Mouse (Mus musculus) heart, postnatal 0 days (tissue): ENCODE results near the gene Astn2. TPM values are rescaled to one million over a fixed set of nuclear protein-coding genes. Genes with fewer than 3 reads are reported as not detected.

Experiments
- ATAC-seq: fragments of 200-750 bp; cut with Nextera tagmentation; 2 replicates; pipeline ENCODE4 v1.8.0; 2017; ENCODE audit warnings: low read depth, moderate number of reproducible peaks, moderate library complexity; ENCODE audit not compliant: insufficient read depth
- DNase-seq: peaks from one replicate; pipeline ENCODE4 v3.0.0-alpha.2; 2016; ENCODE audit warnings: low spot score
- H3K27ac ChIP-seq: fragments of 300-500 bp; sonication (generic); 2 replicates; pipeline ENCODE4 v1.5.1; 2014; ENCODE audit warnings: low read depth, mild to moderate bottlenecking
- H3K27me3 ChIP-seq: fragments of 300-500 bp; sonication (generic); 2 replicates; pipeline ENCODE4 v1.6.1; 2014; ENCODE audit warnings: low read length, mixed read lengths; ENCODE audit not compliant: control insufficient read depth, insufficient read depth
- H3K36me3 ChIP-seq: fragments of 300-500 bp; sonication (generic); replicated peaks from 2 replicates; pipeline ENCODE4 v1.6.1; 2014; ENCODE audit warnings: low read length, mixed read lengths; ENCODE audit not compliant: control insufficient read depth, insufficient read depth
- H3K4me1 ChIP-seq: fragments of 300-500 bp; sonication (generic); 2 replicates; pipeline ENCODE4 v1.6.1; 2014; ENCODE audit warnings: antibody characterized with exemption; ENCODE audit not compliant: control insufficient read depth, insufficient read depth
- H3K4me2 ChIP-seq: fragments of 300-500 bp; sonication (generic); 2 replicates; pipeline ENCODE4 v1.6.1; 2014; ENCODE audit warnings: low read depth, mild to moderate bottlenecking, low read length, moderate library complexity
- H3K4me3 ChIP-seq: fragments of 300-500 bp; sonication (generic); 2 replicates; pipeline ENCODE4 v1.5.1; 2014; ENCODE audit warnings: low read depth, low read length
- H3K9ac ChIP-seq: fragments of 300-500 bp; sonication (generic); replicated peaks from 2 replicates; pipeline ENCODE4 v1.6.1; 2014; ENCODE audit warnings: low read depth, low read length, mixed read lengths
- H3K9me3 ChIP-seq: fragments of 300-500 bp; sonication (generic); replicated peaks from 2 replicates; pipeline ENCODE4 v1.6.1; 2016; ENCODE audit warnings: low read length; ENCODE audit not compliant: control insufficient read depth
- CTCF ChIP-seq: IDR thresholded peaks from 2 replicates; pipeline ENCODE4 v1.5.1; 2016; ENCODE audit warnings: antibody characterized with exemption, control low read depth, low read depth
- EP300 ChIP-seq: IDR thresholded peaks from 2 replicates; pipeline ENCODE4 v1.6.1; 2016; ENCODE audit warnings: antibody characterized with exemption, low read depth
- WGBS: fragments of 180-500 bp; shearing (Covaris S2); extraction: QIAGEN DNeasy Blood & Tissue Kit; methylation state at CpG from one replicate; pipeline ENCODE4 v1.1.7; 2014; 5-methylcytosine and 5-hydroxymethylcytosine counted together
- polyA plus RNA-seq: library from polyadenylated mRNA; unstranded; fragments of >200 nt; fragmentation: Nextera tagmentation; extraction: Ambion mirVana; gene quantifications from 2 replicates; pipeline ENCODE4 v1.2.1, GENCODE M21; 2015
- total RNA-seq: library from RNA; depleted of rRNA; stranded (reverse); fragments of >200 nt; gene quantifications from 2 replicates; pipeline ENCODE4 v1.2.3, GENCODE M21; 2014; ENCODE audit warnings: low replicate concordance

Gene Astn2
- total and polyA plus RNA-seq, 2 experiments from 2014 or later = 0.25 to 3.7 TPM

- no peak for ATAC-seq
- Histone ChIP-seq H3K4me2 (no peak overlapping the region), H3K9ac (no peak overlapping the region), H3K9me3 (no peaks in the 10 kb centered on the region), H3K27me3 (no peaks in the 10 kb centered on the region), H3K4me3 (no peak overlapping the region), H3K27ac (no peak overlapping the region), H3K36me3 (no peaks in the 10 kb centered on the region), H3K4me1 (no peaks in the 10 kb centered on the region)
- no peak for DNase-seq
- WGBS = 85% methylated on average over 2 of the region's 2 CpGs
- TF ChIP-seq EP300 (no peak), CTCF (no peak)
These were observed 688.3 kb downstream of the Astn2 start for GRCm38 (mm10) chr4:65716086-65716485.

- TF ChIP-seq EP300 (no peak), CTCF (no peak)
- H3K9ac ChIP-seq = no peak overlapping the region
- H3K4me1 ChIP-seq = no peaks in the 10 kb centered on the region
- ATAC-seq (no peak), DNase-seq (no peak)
- H3K9me3 ChIP-seq = no peaks in the 10 kb centered on the region
- no peaks in the 10 kb centered on the region for H3K36me3 ChIP-seq
- no peak overlapping the region for H3K4me2 ChIP-seq
- H3K27me3 ChIP-seq = no peaks in the 10 kb centered on the region
- no peak overlapping the region for H3K4me3 ChIP-seq
- H3K27ac ChIP-seq = no peak overlapping the region
- WGBS = 44% methylated on average over 2 of the region's 2 CpGs
These were observed 692.7 kb downstream of the Astn2 start for GRCm38 (mm10) chr4:65711678-65712077.

- TF ChIP-seq CTCF = no peak
- TF ChIP-seq EP300 = no peak
- H3K9me3 ChIP-seq = no peaks in the 10 kb centered on the region
- no peak overlapping the region for H3K9ac ChIP-seq
- H3K27me3 ChIP-seq = no peaks in the 10 kb centered on the region
- no peak overlapping the region for H3K4me2 ChIP-seq
- no peaks in the 10 kb centered on the region for H3K36me3 ChIP-seq
- H3K4me3 ChIP-seq = no peak overlapping the region
- no peaks in the 10 kb centered on the region for H3K4me1 ChIP-seq
- H3K27ac ChIP-seq = no peak overlapping the region
- DNase-seq = no peak
- no peak for ATAC-seq
These were observed 693.8 kb downstream of the Astn2 start for GRCm38 (mm10) chr4:65710623-65711022.

- H3K9ac ChIP-seq = no peak overlapping the region
- TF ChIP-seq CTCF (no peak), EP300 (no peak)
- 68% methylated on average over 4 of the region's 4 CpGs for WGBS
- no peak overlapping the region for H3K4me2 ChIP-seq
- ATAC-seq (no peak), DNase-seq (no peak)
- H3K4me1 ChIP-seq = no peaks in the 10 kb centered on the region
- no peak overlapping the region for H3K4me3 ChIP-seq
- no peak overlapping the region for H3K27ac ChIP-seq
- H3K27me3 ChIP-seq = no peaks in the 10 kb centered on the region
- H3K9me3 ChIP-seq = no peaks in the 10 kb centered on the region
- no peaks in the 10 kb centered on the region for H3K36me3 ChIP-seq
These were observed 702.6 kb downstream of the Astn2 start for GRCm38 (mm10) chr4:65701848-65702247.

- no peak for ATAC-seq
- Histone ChIP-seq H3K27me3 (no peaks in the 10 kb centered on the region), H3K9ac (no peak overlapping the region), H3K9me3 (no peaks in the 10 kb centered on the region), H3K36me3 (no peaks in the 10 kb centered on the region), H3K27ac (no peak overlapping the region), H3K4me1 (no peaks in the 10 kb centered on the region), H3K4me2 (no peak overlapping the region), H3K4me3 (no peak overlapping the region)
- 77% methylated on average over 8 of the region's 8 CpGs for WGBS
- no peak for DNase-seq
- no peak for TF ChIP-seq EP300
These were observed 704.6 kb downstream of the Astn2 start for GRCm38 (mm10) chr4:65699743-65700361.

GRCm38 (mm10) chr4:65695241-65695640 lies 709.2 kb downstream of the Astn2 start:
- H3K36me3 ChIP-seq = no peaks in the 10 kb centered on the region
- ATAC-seq = no peak
- no peak overlapping the region for H3K27ac ChIP-seq
- TF ChIP-seq EP300 = no peak
- no peak for TF ChIP-seq CTCF
- H3K4me2 ChIP-seq = no peak overlapping the region
- no peaks in the 10 kb centered on the region for H3K9me3 ChIP-seq
- no peaks in the 10 kb centered on the region for H3K4me1 ChIP-seq
- WGBS = 78% methylated on average over 5 of the region's 5 CpGs
- no peak overlapping the region for H3K9ac ChIP-seq
- DNase-seq = no peak
- no peaks in the 10 kb centered on the region for H3K27me3 ChIP-seq
- no peak overlapping the region for H3K4me3 ChIP-seq
